Mouse (Mus musculus): ENCODE measurements around the gene Zbtb12. TPM values are rescaled to one million over a fixed set of nuclear protein-coding genes. Genes with fewer than 3 reads are reported as not detected.

Gene Zbtb12
- total and polyA plus RNA-seq, 3 experiments: 7.6 to 24.3 TPM; not detected in 1

DNA sequence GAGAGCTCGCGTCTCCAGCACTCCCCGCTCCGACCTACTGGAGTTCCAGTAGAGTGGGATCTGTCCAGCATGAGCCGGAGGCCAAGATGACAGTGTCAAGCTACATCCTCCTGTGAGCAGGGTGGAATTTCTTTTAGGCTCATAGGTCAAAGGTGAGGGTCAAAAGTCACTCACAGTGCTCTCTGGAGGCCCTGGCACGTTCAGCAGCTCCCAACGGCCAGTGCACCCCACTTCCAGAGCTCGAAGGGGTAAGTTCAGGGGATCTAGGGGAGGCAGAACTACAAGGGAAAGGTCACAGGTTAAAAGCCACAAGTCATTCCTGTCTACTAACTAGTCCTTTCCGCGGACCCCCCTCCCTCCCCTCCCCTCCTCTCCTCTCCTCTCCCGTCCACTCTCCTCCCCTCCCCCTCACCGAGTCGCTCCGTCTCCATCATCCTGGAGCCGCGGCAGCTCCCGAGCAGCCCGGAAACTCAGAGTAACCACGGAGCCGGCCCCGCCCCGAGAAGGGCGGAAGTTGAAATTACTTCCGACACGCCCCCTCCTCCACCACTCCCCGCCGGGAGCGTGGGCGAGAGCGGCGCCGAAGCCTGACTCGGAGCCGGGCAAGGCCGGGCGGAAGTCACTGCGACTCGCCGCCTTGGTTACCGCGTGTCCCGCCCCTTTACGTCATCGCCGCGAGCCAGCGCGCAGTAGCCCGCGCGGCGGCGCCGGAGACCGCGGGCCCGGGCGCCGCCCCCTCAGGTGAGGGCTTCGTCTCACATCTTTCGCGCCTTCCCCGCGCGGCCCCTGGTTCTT lies 29.4 kb upstream of the Zbtb12 start, which contains the start of the genes Skiv2l and Nelfe (continued):
- TF ChIP-seq SMC3 (IDR thresholded peaks at IDR 0.05; ENCODE audit: low read depth, low read length): no peak
- no peak for TF ChIP-seq MYB (IDR thresholded peaks at IDR 0.05; ENCODE audit: low read depth, low read length)
- no peak for TF ChIP-seq EP300 (IDR thresholded peaks at IDR 0.05; ENCODE audit: low read depth in 1 of 2, low read length in 2 of 2)
- 0 out of 2 replicates have a peak, but pooled peaks have one; percentile 4 for TF ChIP-seq TBP (IDR thresholded peaks at IDR 0.05; ENCODE audit: low read depth, low read length)
- TF ChIP-seq CHD2 (IDR thresholded peaks at IDR 0.05; ENCODE audit: low read length): peak; percentile 50
- peak; percentile 70 for TF ChIP-seq NRF1 (IDR thresholded peaks at IDR 0.05; ENCODE audit: insufficient read depth, low read depth, low read length, poor library complexity, severe bottlenecking)
- TF ChIP-seq NELFE (IDR thresholded peaks at IDR 0.05; ENCODE audit: low read depth, low read length): peak; percentile 68
- TF ChIP-seq USF1 (IDR thresholded peaks at IDR 0.05; ENCODE audit: low read depth, low read length): no peak
- no peak for TF ChIP-seq GATA1 (IDR thresholded peaks at IDR 0.05; ENCODE audit: low read depth, low read length)
- TF ChIP-seq CTCF (IDR thresholded peaks at IDR 0.05 in 2 of 3, conservative IDR thresholded peaks at IDR 0.05 in 1 of 3; ENCODE audit: control insufficient read depth in 1 of 3, insufficient read depth in 1 of 3, low read depth in 2 of 3, low read length in 3 of 3, poor library complexity in 1 of 3, severe bottlenecking in 1 of 3): no peak
- TF ChIP-seq CHD1 (IDR thresholded peaks at IDR 0.05; ENCODE audit: low read depth, low read length): no peak
- no peak for TF ChIP-seq POLR2AphosphoS5 (IDR thresholded peaks at IDR 0.05; ENCODE audit: borderline replicate concordance, low read depth, low read length)
- TF ChIP-seq MAX (IDR thresholded peaks at IDR 0.05; ENCODE audit: low read length): peak; percentile 81
- TF ChIP-seq ZKSCAN1 (IDR thresholded peaks at IDR 0.05; ENCODE audit: low read depth, low read length): no peak
- 0 out of 2 replicates have a peak, but pooled peaks have one; percentile 37 for TF ChIP-seq MEF2A (IDR thresholded peaks at IDR 0.05; ENCODE audit: extremely low read depth, insufficient replicate concordance, low read depth, low read length, poor library complexity, severe bottlenecking)
- TF ChIP-seq ZMIZ1 (IDR thresholded peaks at IDR 0.05; ENCODE audit: low read depth, low read length): no peak
- peak; percentile 100 for TF ChIP-seq ELF1 (IDR thresholded peaks at IDR 0.05; ENCODE audit: low read depth, low read length)
- TF ChIP-seq BHLHE40 (IDR thresholded peaks at IDR 0.05; ENCODE audit: borderline replicate concordance, low read depth, low read length): no peak
- no peak for TF ChIP-seq JUND (IDR thresholded peaks at IDR 0.05; ENCODE audit: low read depth, low read length)
- TF ChIP-seq KAT2A (conservative IDR thresholded peaks at IDR 0.05; ENCODE audit: low read depth, low read length): peak; percentile 88; the same call in 1 of the 2 replicates
- peak; percentile 83; the same call in 1 of the 2 replicates for TF ChIP-seq E2F4 (IDR thresholded peaks at IDR 0.05; ENCODE audit: borderline replicate concordance, low read depth, low read length)
- TF ChIP-seq RCOR1 (IDR thresholded peaks at IDR 0.05; ENCODE audit: low read depth, low read length): no peak
- peak; percentile 52; the same call in 1 of the 2 replicates for TF ChIP-seq TCF12 (IDR thresholded peaks at IDR 0.05; ENCODE audit: low read depth, low read length)
